Mouse (Mus musculus): ENCODE results near the gene Aff3.

Aff3 gene

GRCm38 (mm10) chr1:38181020-38181550 is 483.7 kb downstream of the Aff3 start:
- DNase-seq (ENCODE audit: low spot score in 2 of 2): no peak

GRCm38 (mm10) chr1:38178929-38179328 is 485.8 kb downstream of the Aff3 start:
- DNase-seq (ENCODE audit: low spot score in 2 of 2): no peak

- no peak for DNase-seq (ENCODE audit: low spot score in 2 of 2)
Observed at GRCm38 (mm10) chr1:38176077-38176476, 488.7 kb downstream of the Aff3 start.

GRCm38 (mm10) chr1:38171874-38172273 is 492.9 kb downstream of the Aff3 start:
- no peak for DNase-seq (ENCODE audit: low spot score in 2 of 2)

- DNase-seq (ENCODE audit: low spot score in 2 of 2): no peak
Observed at GRCm38 (mm10) chr1:38165696-38166095, 499.1 kb downstream of the Aff3 start.

GRCm38 (mm10) chr1:38150086-38150485 is 514.7 kb downstream of the Aff3 start:
- peak; percentile 29 to 30 for DNase-seq (ENCODE audit: low spot score in 2 of 2)

GRCm38 (mm10) chr1:38146008-38146407 is 518.7 kb downstream of the Aff3 start:
- no peak for DNase-seq (ENCODE audit: low spot score in 2 of 2)

GRCm38 (mm10) chr1:38141371-38141770 is 523.4 kb downstream of the Aff3 start:
- DNase-seq (ENCODE audit: low spot score in 2 of 2): no peak

GRCm38 (mm10) chr1:38140911-38141310 is 523.8 kb downstream of the Aff3 start:
- DNase-seq (ENCODE audit: low spot score in 2 of 2): no peak

GRCm38 (mm10) chr1:38139396-38139795 is 525.4 kb downstream of the Aff3 start:
- peak; percentile 75 to 77 for DNase-seq (ENCODE audit: low spot score in 2 of 2)

- DNase-seq (ENCODE audit: low spot score in 2 of 2): no peak
Observed at GRCm38 (mm10) chr1:38132942-38133341, 531.8 kb downstream of the Aff3 start.

GRCm38 (mm10) chr1:38130715-38131483 is 533.9 kb downstream of the Aff3 start:
- peak; percentile 20 to 58 for DNase-seq (ENCODE audit: low spot score in 2 of 2)

GRCm38 (mm10) chr1:38129501-38130267 is 535.1 kb downstream of the Aff3 start, which contains the start of gene Rev1:
TSS of gene Rev1 (minus strand) at chr1:38129801.
- DNase-seq (ENCODE audit: low spot score in 2 of 2): peak; percentile 90 to 92

- DNase-seq (ENCODE audit: low spot score in 2 of 2): peak; percentile 41 to 43
Observed at GRCm38 (mm10) chr1:38128919-38129436, 535.8 kb downstream of the Aff3 start.

Data from spleen, postnatal 36 days (tissue).